Mouse (Mus musculus) liver, adult 2 months (tissue): Measurements from ENCODE around the gene Maml3. TPM values are rescaled to one million over a fixed set of nuclear protein-coding genes. Genes with fewer than 3 reads are reported as not detected.

Experiments used
- DNase-seq: peaks from one replicate; pipeline ENCODE4 v3.0.0-alpha.2; 2011; ENCODE audit warnings: low read depth, low spot score; ENCODE audit errors: extremely low read depth
- H3K27ac ChIP-seq: fragments of 200-500 bp; replicated peaks from 2 replicates; pipeline ENCODE4 v1.5.1; 2012; ENCODE audit warnings: low read depth, mild to moderate bottlenecking, control low read depth, inconsistent platforms, low read length; ENCODE audit not compliant: insufficient read depth
- H3K27me3 ChIP-seq: fragments of 200-500 bp; 2 replicates; pipeline ENCODE4 v1.6.1; 2012; ENCODE audit warnings: mild to moderate bottlenecking, moderate library complexity, low read length, inconsistent platforms; ENCODE audit not compliant: control insufficient read depth, insufficient read depth
- H3K36me3 ChIP-seq: fragments of 200-500 bp; 2 replicates; pipeline ENCODE4 v1.6.1; 2012; ENCODE audit warnings: low read length, inconsistent platforms; ENCODE audit not compliant: control insufficient read depth, insufficient read depth
- H3K4me1 ChIP-seq: fragments of 200-500 bp; 2 replicates; pipeline ENCODE4 v1.6.1; 2011; ENCODE audit warnings: low read length; ENCODE audit not compliant: control insufficient read depth, insufficient read depth
- H3K4me3 ChIP-seq: fragments of 200-500 bp; 2 replicates; pipeline ENCODE4 v1.5.1; 2011; ENCODE audit warnings: low read depth, mild to moderate bottlenecking, control low read depth, low read length, moderate library complexity; ENCODE audit not compliant: insufficient read depth
- H3K79me2 ChIP-seq: fragments of 200-500 bp; 2 replicates; pipeline ENCODE4 v1.6.1; 2012; ENCODE audit warnings: inconsistent platforms, mild to moderate bottlenecking, low read length, moderate library complexity; ENCODE audit not compliant: control insufficient read depth, insufficient read depth
- H3K9ac ChIP-seq: fragments of 200-500 bp; 2 replicates; pipeline ENCODE4 v1.6.1; 2012; ENCODE audit warnings: low read depth, mild to moderate bottlenecking, control low read depth, inconsistent platforms, low read length
- CTCF ChIP-seq: fragments of 200-500 bp; IDR thresholded peaks from 2 replicates; pipeline ENCODE4 v1.5.1; 2011; ENCODE audit warnings: low read depth, low read length, control low read depth
- POLR2A ChIP-seq: fragments of 200-500 bp; IDR thresholded peaks from 2 replicates; pipeline ENCODE4 v1.6.1; 2011; ENCODE audit warnings: low read length, control low read depth; ENCODE audit not compliant: insufficient read depth; ENCODE audit errors: extremely low read depth
- whole genome bisulfite sequencing: fragments of 180-500 bp; shearing (Covaris S2); methylation state at CpG from one replicate; pipeline ENCODE4 v1.1.7; 2018; 5-methylcytosine and 5-hydroxymethylcytosine counted together
- polyA plus RNA-seq: library from polyadenylated mRNA; depleted of rRNA; stranded (reverse); fragments of >200 nt; gene quantifications from 2 replicates; pipeline ENCODE4 v1.2.3, GENCODE M21; 2012
- total RNA-seq: library from RNA; depleted of rRNA; stranded (reverse); fragments of >200 nt; gene quantifications from 2 replicates; pipeline ENCODE4 v1.2.3, GENCODE M21; 2014

Gene Maml3
- total and polyA plus RNA-seq, 2 experiments = 0.64 to 0.92 TPM

GRCm38 (mm10) chr3:51878577-51878976 is 226.3 kb downstream of the Maml3 start:
- H3K4me1 ChIP-seq = peaks cover 5% of the 10 kb centered on the region; the same call in 1 of the 2 replicates
- no peak overlapping the region for H3K4me3 ChIP-seq
- H3K9ac ChIP-seq = no peak overlapping the region
- no peaks in the 10 kb centered on the region for H3K36me3 ChIP-seq
- no peak overlapping the region for H3K27ac ChIP-seq
- no peaks in the 10 kb centered on the region for H3K27me3 ChIP-seq
- WGBS = 79% methylated on average over 9 of the region's 9 CpGs
- TF ChIP-seq CTCF (no peak), POLR2A (no peak)
- no peaks in the 10 kb centered on the region for H3K79me2 ChIP-seq
- no peak for DNase-seq

GRCm38 (mm10) chr3:51876729-51877128 is 228.1 kb downstream of the Maml3 start:
- TF ChIP-seq POLR2A = no peak
- TF ChIP-seq CTCF = no peak
- H3K4me1 ChIP-seq = no peaks in the 10 kb centered on the region; the same call in 1 of the 2 replicates
- WGBS = 92% methylated on average over 9 of the region's 9 CpGs

GRCm38 (mm10) chr3:51875629-51876028 is 229.2 kb downstream of the Maml3 start:
- H3K9ac ChIP-seq = no peak overlapping the region
- no peaks in the 10 kb centered on the region for H3K36me3 ChIP-seq
- H3K4me1 ChIP-seq = no peaks in the 10 kb centered on the region
- no peaks in the 10 kb centered on the region for H3K79me2 ChIP-seq
- no peaks in the 10 kb centered on the region for H3K27me3 ChIP-seq
- TF ChIP-seq POLR2A = no peak
- TF ChIP-seq CTCF = no peak
- 93% methylated on average over 4 of the region's 4 CpGs for WGBS
- no peak for DNase-seq
- no peak overlapping the region for H3K27ac ChIP-seq
- H3K4me3 ChIP-seq = no peak overlapping the region

More at GRCm38 (mm10) chr3:51876729-51877128, 228.1 kb downstream of the Maml3 start:
- H3K9ac ChIP-seq = no peak overlapping the region
- H3K27ac ChIP-seq = no peak overlapping the region
- H3K27me3 ChIP-seq = no peaks in the 10 kb centered on the region
- no peak overlapping the region for H3K4me3 ChIP-seq
- no peak for DNase-seq
- H3K79me2 ChIP-seq = no peaks in the 10 kb centered on the region
- no peaks in the 10 kb centered on the region for H3K36me3 ChIP-seq

- Histone ChIP-seq H3K36me3 (no peaks in the 10 kb centered on the region), H3K4me3 (no peak overlapping the region), H3K27me3 (no peaks in the 10 kb centered on the region), H3K27ac (no peak overlapping the region), H3K79me2 (no peaks in the 10 kb centered on the region), H3K9ac (no peak overlapping the region), H3K4me1 (no peaks in the 10 kb centered on the region; the same call in 1 of the 2 replicates)
- no peak for DNase-seq
- TF ChIP-seq POLR2A (no peak), CTCF (no peak)
- WGBS = 54% methylated on average over 3 of the region's 3 CpGs
Measured at GRCm38 (mm10) chr3:51874252-51874651, 230.6 kb downstream of the Maml3 start.

GRCm38 (mm10) chr3:51872771-51873170 is 232.1 kb downstream of the Maml3 start:
- no peak for TF ChIP-seq CTCF
- TF ChIP-seq POLR2A = no peak
- H3K4me3 ChIP-seq = no peak overlapping the region
- 72% methylated on average over 4 of the region's 4 CpGs for WGBS
- no peaks in the 10 kb centered on the region; the same call in 1 of the 2 replicates for H3K4me1 ChIP-seq
- no peaks in the 10 kb centered on the region for H3K36me3 ChIP-seq
- no peak for DNase-seq
- no peak overlapping the region for H3K9ac ChIP-seq
- no peaks in the 10 kb centered on the region for H3K27me3 ChIP-seq
- H3K27ac ChIP-seq = no peak overlapping the region
- no peaks in the 10 kb centered on the region for H3K79me2 ChIP-seq

- Histone ChIP-seq H3K36me3 (no peaks in the 10 kb centered on the region), H3K79me2 (no peaks in the 10 kb centered on the region), H3K4me3 (no peak overlapping the region), H3K9ac (no peak overlapping the region), H3K27ac (no peak overlapping the region), H3K27me3 (no peaks in the 10 kb centered on the region), H3K4me1 (no peaks in the 10 kb centered on the region; the same call in 1 of the 2 replicates)
- no peak for DNase-seq
- no peak for TF ChIP-seq POLR2A
- TF ChIP-seq CTCF = no peak
- 93% methylated on average over 4 of the region's 4 CpGs for WGBS
Measured at GRCm38 (mm10) chr3:51871346-51871745, 233.5 kb downstream of the Maml3 start.
